1 mouse cellular context compared by ENCODE assay signal in the genomic region with DNA sequence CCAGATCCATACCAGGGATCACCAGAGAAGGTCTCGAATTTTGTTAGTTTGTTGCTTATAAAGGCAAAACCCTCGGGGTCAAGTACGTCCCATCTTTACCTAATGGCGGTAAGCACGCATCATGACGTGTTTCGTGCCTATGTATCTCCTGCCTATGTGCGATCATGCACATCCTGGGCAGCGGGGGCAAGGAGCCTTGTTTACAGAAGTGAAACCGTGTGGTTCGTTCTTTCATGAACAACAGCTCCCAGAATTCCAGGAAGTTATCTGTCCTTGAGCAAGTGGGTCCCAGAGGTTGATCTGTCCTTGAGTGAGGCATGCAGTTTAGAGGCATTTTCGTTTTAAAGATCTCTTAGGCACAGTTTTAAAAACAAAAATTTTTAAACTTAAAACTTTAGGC.
TF ChIP-seq lines count a peak whose summit lies in the region.

No protein-coding gene starts in this region.

TF ChIP-seq in CH12.LX, 34 proteins besides CTCF, POLR2A, EP300 and RAD21:
- no peak for TF ChIP-seq RCOR1 (conservative IDR thresholded peaks at IDR 0.05; ENCODE audit: low read depth, low read length)
- TF ChIP-seq IRF4 (IDR thresholded peaks at IDR 0.05; ENCODE audit: low read depth, low read length): peak; percentile 49; the same call in 1 of the 2 replicates
